Mouse (Mus musculus) hindbrain, embryonic 11.5 days (tissue): ENCODE results near the gene P2rx7. TPM values are rescaled to one million over a fixed set of nuclear protein-coding genes. Genes with fewer than 3 reads are reported as not detected.

ENCODE experiments used
- ATAC-seq: fragments of 200-750 bp; cut with Nextera tagmentation; 2 replicates; pipeline ENCODE4 v1.8.0; 2017; ENCODE audit warnings: mild to moderate bottlenecking, moderate TSS enrichment, moderate library complexity; ENCODE audit not compliant: low FRiP score
- DNase-seq: peaks from one replicate; pipeline ENCODE4 v3.0.0-alpha.2; 2015; ENCODE audit warnings: low spot score
- H3K27ac ChIP-seq: fragments of 300-500 bp; sonication (generic); 2 replicates; pipeline ENCODE4 v1.5.1; 2014; ENCODE audit warnings: mild to moderate bottlenecking, low read depth, low read length
- H3K27me3 ChIP-seq: fragments of 300-500 bp; sonication (generic); 2 replicates; pipeline ENCODE4 v1.6.1; 2014; ENCODE audit warnings: mild to moderate bottlenecking, low read length, moderate library complexity, mixed read lengths; ENCODE audit not compliant: control insufficient read depth, insufficient read depth
- H3K36me3 ChIP-seq: fragments of 300-500 bp; sonication (generic); 2 replicates; pipeline ENCODE4 v1.6.1; 2014; ENCODE audit warnings: mild to moderate bottlenecking, low read length, moderate library complexity, mixed read lengths; ENCODE audit not compliant: control insufficient read depth, insufficient read depth
- H3K4me1 ChIP-seq: fragments of 300-500 bp; sonication (generic); replicated peaks from 2 replicates; pipeline ENCODE4 v1.6.1; 2014; ENCODE audit warnings: low read length, mixed read lengths; ENCODE audit not compliant: control insufficient read depth, insufficient read depth
- H3K4me2 ChIP-seq: fragments of 300-500 bp; sonication (generic); replicated peaks from 2 replicates; pipeline ENCODE4 v1.6.1; 2014; ENCODE audit warnings: mild to moderate bottlenecking, low read depth, low read length
- H3K4me3 ChIP-seq: fragments of 300-500 bp; sonication (generic); 2 replicates; pipeline ENCODE4 v1.5.1; 2014; ENCODE audit warnings: low read depth, low read length
- H3K9ac ChIP-seq: fragments of 300-500 bp; sonication (generic); 2 replicates; pipeline ENCODE4 v1.6.1; 2014; ENCODE audit warnings: low read depth, low read length
- H3K9me3 ChIP-seq: fragments of 300-500 bp; sonication (generic); 2 replicates; pipeline ENCODE4 v1.6.1; 2016; ENCODE audit warnings: low read length; ENCODE audit not compliant: control insufficient read depth
- WGBS: fragments of 180-500 bp; shearing (Covaris S2); extraction: QIAGEN DNeasy Blood & Tissue Kit; methylation state at CpG from one replicate; pipeline ENCODE4 v1.1.7; 2014; 5-methylcytosine and 5-hydroxymethylcytosine counted together
- polyA plus RNA-seq: library from polyadenylated mRNA; unstranded; fragments of >200 nt; fragmentation: Nextera tagmentation; extraction: Ambion mirVana; gene quantifications from 2 replicates; pipeline ENCODE4 v1.2.1, GENCODE M21; 2014

P2rx7 gene
- polyA plus RNA-seq, 1 experiment from 2014 or later: 3.4 TPM

DNA sequence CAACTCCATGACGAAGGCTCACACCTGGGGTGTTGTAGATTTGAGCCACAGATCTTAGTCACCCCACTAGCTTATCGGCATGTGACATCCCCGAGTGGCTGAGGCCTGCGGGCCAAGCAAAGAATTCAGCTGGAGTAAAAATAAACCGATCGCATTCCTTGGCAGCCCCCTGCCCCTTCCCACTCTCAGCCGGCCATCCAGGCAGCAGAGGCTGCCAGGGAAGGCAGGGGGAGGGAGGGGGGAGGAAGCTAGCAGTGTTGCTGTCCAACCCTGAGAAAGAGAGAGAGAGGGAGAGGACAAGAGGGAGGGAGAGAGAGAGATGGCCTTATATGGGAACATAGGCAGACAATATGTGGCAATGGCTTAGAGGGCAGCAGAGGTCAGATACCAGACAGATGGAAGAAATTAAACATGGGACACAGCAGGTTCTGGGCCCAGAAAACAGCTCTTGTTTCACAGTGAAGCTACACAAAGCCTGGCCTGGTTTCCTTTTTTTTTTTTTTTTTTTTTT is 22.3 kb upstream of the P2rx7 start:
- H3K9me3 ChIP-seq: no peaks in the 10 kb centered on the region
- H3K36me3 ChIP-seq: no peaks in the 10 kb centered on the region
- H3K4me1 ChIP-seq: 0 out of 2 replicates have a peak, but pooled peaks cover 2% of the 10 kb centered on the region
- H3K4me2 ChIP-seq: no peak overlapping the region
- DNase-seq (peak; percentile 55), ATAC-seq (no peak)
- WGBS: 23% methylated on average over 7 of the region's 7 CpGs
- no peak overlapping the region for H3K9ac ChIP-seq
- peak overlapping the region; percentile 14; the same call in 1 of the 2 replicates for H3K27ac ChIP-seq
- no peaks in the 10 kb centered on the region for H3K27me3 ChIP-seq
- H3K4me3 ChIP-seq: no peak overlapping the region

DNA sequence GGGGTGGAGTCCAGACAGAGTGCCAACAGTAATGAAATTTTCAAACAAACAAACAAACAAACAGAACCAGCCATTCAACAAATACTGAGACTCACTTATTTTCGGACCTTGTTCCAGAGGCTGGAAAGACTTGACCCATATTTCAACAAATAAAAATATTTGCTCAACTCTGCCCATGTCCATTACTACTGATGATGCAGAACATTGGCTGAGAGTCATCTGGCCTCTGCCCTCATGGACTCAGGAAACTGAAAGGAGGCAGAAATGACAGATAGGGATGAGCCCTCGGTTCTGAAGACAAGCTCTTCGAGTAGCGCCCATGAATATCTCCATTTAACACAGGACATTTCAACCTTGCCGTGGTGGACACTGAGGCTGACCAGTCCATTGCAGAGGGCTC is 21.2 kb upstream of the P2rx7 start:
- Histone ChIP-seq H3K9me3 (no peaks in the 10 kb centered on the region), H3K27ac (no peak overlapping the region), H3K4me1 (0 out of 2 replicates have a peak, but pooled peaks cover 2% of the 10 kb centered on the region), H3K4me2 (no peak overlapping the region), H3K4me3 (no peak overlapping the region), H3K9ac (no peak overlapping the region), H3K27me3 (no peaks in the 10 kb centered on the region), H3K36me3 (no peaks in the 10 kb centered on the region)
- 94% methylated on average over 5 of the region's 5 CpGs for WGBS
- ATAC-seq (no peak), DNase-seq (no peak)

DNA sequence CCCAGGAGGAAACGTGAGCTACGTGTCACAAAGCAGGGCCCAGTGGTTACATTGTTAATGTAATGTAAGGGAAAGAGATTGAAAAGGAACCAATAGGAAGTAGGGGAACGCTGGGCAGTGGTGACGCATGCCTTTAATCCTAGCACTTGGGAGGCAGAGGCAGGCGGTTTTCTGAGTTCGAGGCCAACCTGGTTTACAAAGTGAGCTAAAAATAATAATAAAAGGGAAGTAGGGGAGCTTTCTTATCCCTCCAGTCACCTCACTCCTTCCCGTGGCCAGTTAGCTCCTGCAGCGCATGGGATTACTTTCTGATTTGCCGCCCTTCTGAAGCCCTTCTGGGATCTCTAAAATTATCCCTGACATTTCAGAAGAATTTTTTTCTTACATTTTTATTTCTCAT is 19.9 kb upstream of the P2rx7 start:
- Histone ChIP-seq H3K4me2 (no peak overlapping the region), H3K9me3 (no peaks in the 10 kb centered on the region), H3K4me1 (0 out of 2 replicates have a peak, but pooled peaks cover 2% of the 10 kb centered on the region), H3K4me3 (no peak overlapping the region), H3K27me3 (no peaks in the 10 kb centered on the region), H3K27ac (no peak overlapping the region), H3K9ac (no peak overlapping the region), H3K36me3 (no peaks in the 10 kb centered on the region)
- no peak for ATAC-seq
- WGBS: 83% methylated on average over 9 of the region's 9 CpGs
- DNase-seq: no peak

DNA sequence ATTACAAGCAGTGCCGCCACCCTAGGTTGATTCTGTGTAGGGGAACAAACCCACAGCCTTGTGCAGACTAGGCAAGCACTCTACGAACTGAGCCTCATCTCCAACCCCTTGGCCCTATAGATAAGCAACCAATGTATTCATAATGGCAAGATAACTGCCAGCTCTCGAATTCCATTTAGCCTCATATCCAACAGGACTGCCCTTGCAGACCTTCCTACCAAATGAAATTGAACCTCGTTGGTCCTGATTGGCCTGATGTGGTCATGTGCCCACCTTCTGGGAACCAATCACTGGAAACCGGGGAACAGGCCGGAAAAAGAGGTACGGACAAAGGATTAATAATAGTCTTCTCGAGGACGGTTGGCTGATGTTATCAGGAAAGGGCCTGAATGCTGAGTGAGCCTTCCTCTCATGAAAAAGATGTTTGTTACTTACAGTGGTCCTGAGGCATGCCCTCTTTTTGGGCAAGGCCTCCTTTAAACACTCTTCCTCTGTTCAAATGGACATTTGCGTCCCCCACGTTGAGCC is 18.7 kb upstream of the P2rx7 start:
- H3K9ac ChIP-seq: no peak overlapping the region
- DNase-seq (no peak), ATAC-seq (no peak)
- H3K9me3 ChIP-seq: no peaks in the 10 kb centered on the region
- 0 out of 2 replicates have a peak, but pooled peaks cover 2% of the 10 kb centered on the region for H3K4me1 ChIP-seq
- no peak overlapping the region for H3K27ac ChIP-seq
- no peak overlapping the region for H3K4me2 ChIP-seq
- no peaks in the 10 kb centered on the region for H3K36me3 ChIP-seq
- H3K27me3 ChIP-seq: no peaks in the 10 kb centered on the region
- 91% methylated on average over 11 of the region's 11 CpGs for whole genome bisulfite sequencing
- H3K4me3 ChIP-seq: no peak overlapping the region

DNA sequence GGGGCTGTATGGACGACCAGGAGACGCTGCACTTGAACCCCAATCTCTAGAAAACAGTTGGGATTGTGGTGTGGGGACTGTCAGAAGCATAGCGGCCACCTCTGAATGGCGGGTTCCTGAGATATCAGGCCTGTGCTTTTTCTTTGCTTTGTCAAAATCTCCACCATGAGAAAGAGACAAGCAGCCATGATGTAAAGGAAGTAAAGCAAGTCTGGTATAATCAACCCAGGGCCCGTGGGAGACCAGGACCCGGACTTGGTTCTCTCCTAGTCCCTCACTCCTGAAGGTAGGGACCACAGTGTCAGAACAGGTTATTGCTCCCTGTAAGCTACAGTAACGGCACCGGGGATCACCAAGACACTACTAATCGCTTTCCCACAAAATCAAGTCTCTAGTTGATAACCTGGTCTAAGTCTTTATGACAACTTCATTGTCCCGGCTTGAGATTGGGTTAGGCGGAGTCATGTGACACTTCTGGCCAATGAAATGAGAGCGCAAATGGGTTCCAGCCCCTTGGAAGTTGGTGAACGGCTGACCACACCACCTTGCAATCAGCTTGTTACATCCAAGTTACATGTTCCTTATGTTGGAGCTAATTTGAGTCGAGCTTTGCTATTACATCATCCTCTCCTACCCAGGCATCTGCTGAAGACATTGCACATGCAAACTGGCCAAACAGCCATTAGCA is 18.0 kb upstream of the P2rx7 start:
- no peak for DNase-seq
- no peaks in the 10 kb centered on the region for H3K27me3 ChIP-seq
- H3K36me3 ChIP-seq: no peaks in the 10 kb centered on the region
- H3K9ac ChIP-seq: no peak overlapping the region
- H3K4me2 ChIP-seq: no peak overlapping the region
- H3K27ac ChIP-seq: no peak overlapping the region
- no peak for ATAC-seq
- no peak overlapping the region for H3K4me3 ChIP-seq
- H3K4me1 ChIP-seq: 0 out of 2 replicates have a peak, but pooled peaks cover 2% of the 10 kb centered on the region
- WGBS: 91% methylated on average over 14 of the region's 14 CpGs
- H3K9me3 ChIP-seq: no peaks in the 10 kb centered on the region

DNA sequence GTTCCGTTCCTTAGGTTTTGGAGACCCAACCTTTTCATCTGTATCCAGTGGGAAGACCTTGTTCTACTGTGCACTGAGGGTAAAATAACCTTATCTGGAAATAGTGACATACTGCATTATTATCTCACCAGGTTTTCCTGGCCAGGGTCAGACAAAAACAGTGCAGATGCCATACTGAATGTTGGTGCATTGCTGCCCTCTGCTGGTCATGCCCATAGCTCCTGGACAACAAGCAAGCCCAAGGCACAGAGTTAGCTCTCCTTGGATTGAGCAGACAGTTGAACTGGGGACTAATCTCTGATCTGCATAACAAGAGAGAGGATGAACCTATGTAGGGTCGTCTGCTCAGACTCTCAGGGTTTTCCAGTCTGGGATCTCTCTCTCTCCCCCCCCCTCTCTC is 16.5 kb upstream of the P2rx7 start:
- no peak overlapping the region for H3K9ac ChIP-seq
- no peak overlapping the region for H3K4me2 ChIP-seq
- H3K9me3 ChIP-seq: no peaks in the 10 kb centered on the region
- peak; percentile 47; the same call in 1 of the 2 replicates for ATAC-seq
- no peaks in the 10 kb centered on the region for H3K4me1 ChIP-seq
- H3K4me3 ChIP-seq: no peak overlapping the region
- DNase-seq: peak; percentile 91
- 47% methylated on average over 2 of the region's 2 CpGs for WGBS
- no peak overlapping the region for H3K27ac ChIP-seq
- no peaks in the 10 kb centered on the region for H3K36me3 ChIP-seq
- no peaks in the 10 kb centered on the region for H3K27me3 ChIP-seq

DNA sequence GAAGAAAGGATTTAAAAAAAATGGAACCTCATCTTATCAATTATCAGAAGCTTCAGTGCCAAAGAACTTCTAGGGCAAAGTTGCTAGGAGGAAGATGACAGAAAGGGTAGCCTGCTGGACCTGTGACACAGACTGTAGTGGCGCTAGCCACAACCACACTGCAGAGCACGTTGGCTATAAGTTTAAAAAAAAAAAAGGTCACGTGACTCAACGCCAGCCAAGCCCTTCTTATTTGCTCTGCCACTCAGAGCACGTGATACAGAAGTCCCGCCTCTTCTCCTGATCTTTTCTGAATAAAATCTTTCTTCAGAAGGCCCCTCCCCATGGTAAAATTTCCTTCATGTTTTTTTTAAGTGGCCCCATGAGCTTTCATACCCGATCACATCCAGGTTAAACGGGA is 8.5 kb upstream of the P2rx7 start:
- H3K27ac ChIP-seq: no peak overlapping the region
- ATAC-seq: no peak
- H3K4me2 ChIP-seq: no peak overlapping the region
- H3K9ac ChIP-seq: no peak overlapping the region
- 82% methylated on average over 8 of the region's 8 CpGs for WGBS
- H3K4me1 ChIP-seq: no peaks in the 10 kb centered on the region
- no peaks in the 10 kb centered on the region for H3K9me3 ChIP-seq
- DNase-seq: no peak
- H3K36me3 ChIP-seq: no peaks in the 10 kb centered on the region
- no peak overlapping the region for H3K4me3 ChIP-seq
- H3K27me3 ChIP-seq: no peaks in the 10 kb centered on the region

DNA sequence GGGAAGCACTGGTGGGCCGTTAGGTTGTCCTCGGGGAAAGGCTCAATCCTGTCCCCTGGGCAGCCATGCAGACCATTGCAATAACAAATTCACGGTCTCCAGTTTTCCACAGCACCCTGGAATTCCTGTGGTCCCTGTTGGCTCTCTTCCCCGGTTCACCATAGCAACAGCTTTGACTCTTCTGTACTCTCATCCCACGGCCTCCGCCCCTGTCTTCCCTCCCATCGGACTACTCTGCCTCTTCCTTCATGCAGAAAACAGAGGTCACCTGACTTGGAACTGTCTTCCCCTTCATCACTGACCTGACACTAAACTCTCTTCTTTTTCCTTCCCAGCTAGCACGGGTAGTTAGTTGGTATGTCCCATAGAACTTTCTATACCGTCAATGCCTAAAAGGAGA is 7.4 kb upstream of the P2rx7 start:
- no peak for ATAC-seq
- no peak overlapping the region for H3K4me2 ChIP-seq
- 82% methylated on average over 9 of the region's 9 CpGs for WGBS
- no peak overlapping the region for H3K9ac ChIP-seq
- H3K4me3 ChIP-seq: no peak overlapping the region
- no peak for DNase-seq
- no peaks in the 10 kb centered on the region for H3K27me3 ChIP-seq
- H3K36me3 ChIP-seq: no peaks in the 10 kb centered on the region
- H3K9me3 ChIP-seq: no peaks in the 10 kb centered on the region
- H3K27ac ChIP-seq: no peak overlapping the region
- H3K4me1 ChIP-seq: no peaks in the 10 kb centered on the region

DNA sequence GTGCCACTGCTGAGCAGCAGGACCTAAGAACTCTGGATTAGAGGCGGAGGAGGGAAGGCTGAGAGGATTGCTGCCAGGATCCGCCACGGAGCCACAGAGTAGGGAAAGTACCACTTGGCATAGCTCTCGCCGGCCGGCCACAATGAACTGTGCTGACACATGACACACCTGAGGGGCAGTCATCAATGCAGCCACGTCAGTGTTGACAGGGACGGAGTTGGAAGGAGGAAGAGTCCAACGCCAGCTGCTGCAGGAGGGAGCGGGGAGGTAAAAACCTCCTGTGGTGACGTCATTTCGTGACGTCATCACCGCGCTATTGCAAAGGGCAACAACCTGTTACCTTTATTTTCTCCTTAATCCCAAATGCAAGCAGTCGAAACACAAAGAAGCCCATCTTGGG is 6.8 kb upstream of the P2rx7 start:
- Histone ChIP-seq H3K36me3 (no peaks in the 10 kb centered on the region), H3K9ac (no peak overlapping the region), H3K9me3 (no peaks in the 10 kb centered on the region), H3K4me1 (no peaks in the 10 kb centered on the region), H3K27me3 (no peaks in the 10 kb centered on the region), H3K4me3 (no peak overlapping the region), H3K27ac (no peak overlapping the region), H3K4me2 (no peak overlapping the region)
- no peak for ATAC-seq
- WGBS: 53% methylated on average over 16 of the region's 16 CpGs
- DNase-seq: peak; percentile 42
